Mouse (Mus musculus) splenic B cell, adult 2 months (primary cell): ENCODE results near the gene Ccdc159.

Experiments
- DNase-seq: peaks from one replicate; pipeline ENCODE4 v3.0.0-alpha.2; 2011; ENCODE audit warnings: low read depth, low spot score
- H3K27me3 ChIP-seq: 2 replicates; pipeline ENCODE4 v1.6.1; 2012; ENCODE audit warnings: mild to moderate bottlenecking, low read length, moderate library complexity, mixed read lengths; ENCODE audit not compliant: control insufficient read depth, poor library complexity, insufficient read depth, severe bottlenecking
- H3K36me3 ChIP-seq: 2 replicates; pipeline ENCODE4 v1.6.1; 2012; ENCODE audit warnings: mild to moderate bottlenecking, low read length, moderate library complexity, mixed read lengths; ENCODE audit not compliant: control insufficient read depth, poor library complexity, insufficient read depth, severe bottlenecking

Ccdc159 gene

GRCm38 (mm10) chr9:21962416-21963059 is 35.3 kb downstream of the Ccdc159 start:
- peak; percentile 51 for DNase-seq
- H3K36me3 ChIP-seq, result no peaks in the 10 kb centered on the region
- no peaks in the 10 kb centered on the region for H3K27me3 ChIP-seq

GRCm38 (mm10) chr9:21963417-21963816 is 36.1 kb downstream of the Ccdc159 start, which contains the start of gene Epor:
TSS of gene Epor (minus strand) at chr9:21963506.
- DNase-seq, result no peak
- no peaks in the 10 kb centered on the region for H3K36me3 ChIP-seq
- no peaks in the 10 kb centered on the region for H3K27me3 ChIP-seq

GRCm38 (mm10) chr9:21968883-21969282 is 41.6 kb downstream of the Ccdc159 start:
- no peaks in the 10 kb centered on the region for H3K27me3 ChIP-seq
- H3K36me3 ChIP-seq, result no peaks in the 10 kb centered on the region
- DNase-seq, result no peak

GRCm38 (mm10) chr9:21969304-21969703 is 42.0 kb downstream of the Ccdc159 start:
- Histone ChIP-seq H3K36me3 (no peaks in the 10 kb centered on the region), H3K27me3 (no peaks in the 10 kb centered on the region)
- no peak for DNase-seq

- Histone ChIP-seq H3K36me3 (no peaks in the 10 kb centered on the region), H3K27me3 (no peaks in the 10 kb centered on the region)
- no peak for DNase-seq
Observed at GRCm38 (mm10) chr9:21976626-21977175, 49.4 kb downstream of the Ccdc159 start.

GRCm38 (mm10) chr9:21977331-21977730 is 50.1 kb downstream of the Ccdc159 start:
- no peak for DNase-seq
- Histone ChIP-seq H3K36me3 (no peaks in the 10 kb centered on the region), H3K27me3 (no peaks in the 10 kb centered on the region)

GRCm38 (mm10) chr9:21977972-21978371 is 50.7 kb downstream of the Ccdc159 start:
- no peaks in the 10 kb centered on the region for H3K36me3 ChIP-seq
- H3K27me3 ChIP-seq, result no peaks in the 10 kb centered on the region
- peak; percentile 72 for DNase-seq

GRCm38 (mm10) chr9:21978398-21979128 is 51.3 kb downstream of the Ccdc159 start:
- no peak for DNase-seq
- no peaks in the 10 kb centered on the region for H3K36me3 ChIP-seq
- no peaks in the 10 kb centered on the region; the same call in 1 of the 2 replicates for H3K27me3 ChIP-seq

GRCm38 (mm10) chr9:21983911-21984310 is 56.6 kb downstream of the Ccdc159 start:
- Histone ChIP-seq H3K27me3 (no peaks in the 10 kb centered on the region; the same call in 1 of the 2 replicates), H3K36me3 (no peaks in the 10 kb centered on the region)
- DNase-seq, result no peak
